Mouse (Mus musculus) gastrocnemius, postnatal 14 days (tissue): ENCODE measurements around the gene Dpm1. TPM values are rescaled to one million over a fixed set of nuclear protein-coding genes. Genes with fewer than 3 reads are reported as not detected.

Experiments used
- DNase-seq: peaks from one replicate; pipeline ENCODE4 v3.0.0; 2021; ENCODE audit warnings: mixed read lengths
- intact Hi-C: fragments of 180-260 bp; cut with DNase I; formaldehyde crosslinking; loops from one replicate; pipeline ENCODE4 v1.15.1; 2025; ENCODE audit warnings: low total_unique reads
- microRNA-seq, 2 experiments: library from miRNA; unstranded; fragments of <30 nt; microRNA quantifications; one replicate each; pipeline ENCODE4 v1.2.0; 2021
- total RNA-seq, 2 experiments: library from RNA; stranded (reverse); gene quantifications; 2 replicates each; pipeline ENCODE4 v1.2.3; 2021

Gene Dpm1
- total RNA-seq, 2 experiments from 2014 or later: 51.4 to 52.3 TPM

- peak; percentile 58 for DNase-seq
- intact Hi-C loops: no loop called here
These were observed 60.2 kb downstream of the Dpm1 start for GRCm38 (mm10) chr2:168170167-168170685.

- intact Hi-C loops: no loop called here
- DNase-seq: no peak
These were observed 60.6 kb downstream of the Dpm1 start for GRCm38 (mm10) chr2:168169800-168170113.

DNA sequence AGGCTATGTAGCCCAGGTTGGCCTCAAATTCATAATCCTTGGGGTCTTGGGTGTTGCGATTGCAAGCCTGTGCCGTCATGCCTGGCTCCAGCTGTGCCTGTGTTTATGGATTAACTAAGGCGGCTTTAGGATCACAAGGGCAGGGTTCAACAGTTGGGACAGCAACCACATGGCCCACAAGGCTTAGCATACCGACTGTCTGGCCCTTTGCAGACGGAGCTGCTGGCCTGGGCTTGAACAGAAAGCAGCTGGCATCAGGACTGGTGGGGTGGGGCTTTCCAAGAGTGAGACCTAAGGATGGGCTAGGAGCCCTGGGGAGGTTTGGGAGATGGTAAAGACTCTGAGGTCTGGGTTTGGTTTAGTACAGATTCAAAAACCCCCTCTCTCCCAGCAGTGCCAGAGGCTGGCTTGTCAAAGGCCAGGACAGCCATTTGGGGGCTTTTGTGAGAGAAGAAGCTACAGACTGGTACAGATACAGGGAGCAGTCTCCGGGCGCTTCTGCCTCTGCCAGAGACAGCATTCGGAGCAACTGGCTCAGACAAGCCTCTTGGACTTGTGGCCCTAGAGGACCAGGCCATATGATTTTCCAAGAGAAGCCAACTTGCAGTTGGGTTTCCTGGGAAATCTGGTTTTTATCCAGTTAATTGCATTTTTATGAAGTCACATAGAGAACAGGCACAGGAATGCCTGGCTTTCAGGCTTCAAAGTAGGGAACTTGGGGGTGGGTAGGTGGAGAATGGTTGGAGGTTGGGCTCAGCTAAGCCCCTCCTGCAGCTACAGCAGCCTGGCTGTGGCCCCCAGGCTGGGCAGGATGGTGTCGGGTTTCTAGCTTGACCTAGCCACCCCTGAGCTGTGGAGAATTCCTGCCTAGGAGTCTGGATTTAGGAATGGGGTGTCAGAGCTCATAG, 61.2 kb downstream of the Dpm1 start:
- no peak for DNase-seq
- intact Hi-C loops: no loop called here

DNA sequence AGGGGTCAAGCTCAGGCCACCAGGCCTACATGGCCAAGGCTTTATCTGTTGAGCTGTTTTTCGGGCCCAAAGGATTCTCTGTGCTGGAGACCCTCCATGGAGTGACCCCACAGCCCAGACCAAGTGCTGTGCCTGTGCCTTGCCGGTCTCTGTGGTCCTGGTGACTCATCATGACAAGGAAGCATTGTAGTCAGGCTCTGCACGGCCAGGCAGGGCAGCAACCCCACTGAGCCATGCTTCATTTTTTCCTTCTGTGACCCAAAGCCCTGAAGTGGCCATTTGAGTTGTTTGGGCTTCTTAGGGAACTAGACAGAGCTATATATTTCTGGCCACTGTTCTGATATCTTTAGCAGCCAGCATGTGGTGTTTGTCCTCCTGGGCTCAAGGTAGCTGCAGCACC, 62.6 kb downstream of the Dpm1 start:
- DNase-seq: no peak
- intact Hi-C loops: no loop called here

DNA sequence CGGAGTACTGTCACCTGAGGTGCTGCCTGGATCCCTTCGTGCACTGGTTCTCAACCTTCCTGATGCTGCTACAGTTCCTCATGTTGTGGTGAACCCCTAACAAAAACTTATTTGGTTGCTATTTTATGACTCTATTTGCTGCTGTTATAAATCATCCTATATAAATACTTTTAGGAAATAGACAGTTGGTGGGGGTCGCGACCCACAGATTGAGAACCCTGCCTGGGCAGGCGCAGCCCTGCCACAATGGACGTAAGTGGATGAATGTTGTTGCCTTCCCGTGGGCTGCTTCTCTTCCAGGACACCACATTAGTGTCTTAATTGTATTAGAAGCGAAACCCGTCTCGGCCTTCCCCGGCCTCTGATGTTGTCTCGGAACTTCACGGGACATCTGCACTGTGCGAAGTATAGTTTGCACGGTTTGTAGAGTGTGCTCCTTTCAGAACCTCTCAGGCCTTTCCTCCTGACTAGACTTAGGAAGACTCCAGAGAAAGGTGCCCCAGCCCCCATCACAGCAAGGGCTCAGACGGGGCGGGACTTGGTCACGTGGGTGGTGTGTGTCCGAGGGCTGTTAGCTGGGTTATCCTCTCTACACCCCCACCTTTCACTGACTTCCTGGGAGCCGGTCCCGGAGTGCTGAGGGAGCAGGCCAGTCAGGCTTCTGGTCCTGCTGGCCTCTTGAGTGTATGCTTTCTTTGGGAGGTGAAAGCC, 63.5 kb downstream of the Dpm1 start:
- no peak for DNase-seq
- intact Hi-C loops: no loop called here

- DNase-seq: no peak
- intact Hi-C loops: no loop called here
These were observed 68.4 kb downstream of the Dpm1 start for GRCm38 (mm10) chr2:168161978-168162377.

- intact Hi-C loops: no loop called here
- no peak for DNase-seq
These were observed 68.8 kb downstream of the Dpm1 start for GRCm38 (mm10) chr2:168161514-168161971.

DNA sequence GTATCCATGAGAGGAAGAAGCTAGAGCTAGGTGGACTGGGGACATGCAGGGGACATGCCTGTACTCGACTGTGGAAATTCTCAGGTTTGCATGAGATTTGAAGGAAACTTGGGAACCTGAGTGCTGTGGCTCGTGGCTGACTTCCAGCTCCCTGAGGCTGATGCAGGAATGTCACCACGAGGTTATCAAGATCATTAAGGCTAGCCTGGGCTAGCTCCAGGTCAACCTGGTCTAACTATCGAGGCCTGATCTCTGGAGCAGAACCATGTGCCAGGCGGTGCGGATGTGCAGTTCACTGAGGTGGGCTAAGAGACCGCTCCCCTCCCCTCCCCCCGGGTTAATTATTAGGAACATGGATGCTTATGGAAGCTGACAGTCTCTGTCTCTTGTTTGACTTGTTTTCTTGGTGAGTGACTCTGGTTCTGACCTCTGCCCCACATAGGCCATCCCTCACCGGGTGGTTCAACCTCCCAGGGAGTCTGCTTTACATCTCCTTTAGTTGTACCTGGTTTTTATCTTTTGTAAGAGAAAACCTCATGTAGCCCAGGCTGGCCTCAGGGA, 69.9 kb downstream of the Dpm1 start:
- no peak for DNase-seq
- intact Hi-C loops: no loop called here

Small RNA genes lying within 50 kb of the gene (microRNA-seq; reads per million reads assigned to microRNA genes)
- gene Gm24561: 0 to 0.50 reads per million in 2 experiments

Other genes with a start within 250 kb of the Dpm1 start
- gene Ripor3, start 220.0 kb downstream of the Dpm1 start, total RNA-seq: 1 to 10 TPM; 1.6 to 1.7 TPM
- 1 to 10 TPM in 1 of 2 experiments, under 1 TPM in 1; 0.74 to 1.4 TPM for gene Pard6b, start 149.6 kb downstream of the Dpm1 start, total RNA-seq
- 10 to 100 TPM; 19.4 to 23.0 TPM for gene Adnp, start 23.5 kb downstream of the Dpm1 start, total RNA-seq
- 10 to 100 TPM; 10.2 to 13.0 TPM for gene Gm20716, start 227 bp downstream of the Dpm1 start, total RNA-seq
- 1 to 10 TPM; 4.0 to 4.7 TPM for gene Mocs3, start within 50 bp of the Dpm1 start, total RNA-seq
- gene Kcng1, start 51.1 kb upstream of the Dpm1 start, total RNA-seq: under 1 TPM; 0.53 to 0.57 TPM